Mouse (Mus musculus) spleen, postnatal 14 days (tissue): ENCODE measurements at regions not wholly inside any gene's neighbourhood (a gene's known extent, or its start where the extent isn't known, plus 50 kb on each side); places are given as distances from the start of the nearest gene placed in this dataset.

Experiments used
- DNase-seq, 2 experiments: peaks; one replicate each; pipeline ENCODE4 v3.0.0; 2021 to 2022; ENCODE audit warnings: low spot score in 2 of 2

DNA sequence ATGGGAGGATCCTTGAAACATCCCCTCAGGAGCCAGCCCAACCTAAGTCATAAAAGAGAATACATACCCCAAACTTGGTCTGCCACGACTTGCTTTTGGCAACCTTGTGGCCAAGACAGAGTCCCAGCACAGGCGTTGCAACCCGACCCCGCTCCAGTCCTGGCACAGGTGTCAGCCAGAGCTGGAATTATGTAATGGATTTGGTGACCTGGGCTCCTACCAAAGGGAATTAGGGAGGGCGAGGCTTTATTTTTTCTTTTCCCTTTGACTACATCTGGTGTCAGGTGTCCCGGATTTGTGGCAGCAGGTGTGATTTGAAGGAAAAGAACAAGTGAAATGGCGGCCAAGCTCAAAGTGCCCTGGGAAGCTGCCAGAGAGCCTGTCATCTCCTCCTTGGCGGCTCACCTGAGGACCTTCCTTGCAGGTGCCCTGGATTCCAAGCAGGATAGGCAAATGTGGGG, 212.9 kb downstream of the Mef2c start:
- DNase-seq: no peak

DNA sequence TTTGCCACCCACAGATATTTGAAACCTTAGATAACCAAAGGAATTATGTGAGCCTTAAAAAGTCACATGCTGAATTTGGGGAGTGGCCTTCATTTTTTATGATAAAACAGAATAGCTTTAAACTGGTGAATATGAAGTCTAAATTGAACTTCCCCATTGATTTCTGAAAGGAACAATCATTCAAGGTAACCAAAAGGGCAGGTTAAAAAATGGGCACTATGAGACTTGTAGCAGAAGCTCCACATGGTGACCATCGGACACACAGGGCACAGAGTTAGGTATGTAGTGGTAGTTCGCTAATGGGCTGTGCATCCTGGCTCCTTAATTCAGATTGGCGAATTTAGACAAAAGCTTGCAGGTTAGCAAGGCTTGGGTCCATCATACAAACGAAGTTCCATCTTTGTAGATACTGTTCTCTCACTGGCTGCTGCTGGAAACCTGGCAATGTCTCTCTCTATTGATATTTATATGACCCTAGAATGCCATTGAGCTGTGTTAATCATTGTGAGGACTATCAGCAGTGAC, 213.9 kb downstream of the Mef2c start:
- no peak for DNase-seq

- no peak for DNase-seq
These were observed 214.9 kb downstream of the Mef2c start for GRCm38 (mm10) chr13:83718431-83719410.

GRCm38 (mm10) chr13:83719635-83720291, 215.9 kb downstream of the Mef2c start:
- DNase-seq: no peak

- no peak for DNase-seq
These were observed 216.5 kb downstream of the Mef2c start for GRCm38 (mm10) chr13:83720352-83720751.

GRCm38 (mm10) chr13:83720883-83721371, 217.1 kb downstream of the Mef2c start:
- DNase-seq: no peak

GRCm38 (mm10) chr13:83721563-83721962, 217.7 kb downstream of the Mef2c start:
- DNase-seq: no peak

DNA sequence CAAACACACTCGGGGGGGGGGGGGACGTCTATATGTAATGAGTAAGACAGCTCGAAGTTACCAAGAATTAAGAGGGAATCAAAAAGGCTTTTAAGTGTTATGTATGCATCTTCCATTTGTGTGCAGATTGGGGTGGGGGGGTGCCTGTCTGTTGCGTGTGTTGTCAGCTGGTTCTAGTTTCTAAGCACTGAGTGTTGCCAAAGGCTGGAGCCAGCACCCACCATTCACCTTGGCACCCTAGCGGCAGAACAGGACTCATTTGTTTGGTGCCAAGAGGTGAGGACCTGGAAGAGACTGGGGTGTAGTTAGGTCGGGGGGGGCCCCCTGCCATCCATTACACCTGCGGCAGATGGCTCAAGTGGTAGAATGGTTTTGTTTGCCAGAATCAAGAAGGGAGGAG, 218.4 kb downstream of the Mef2c start:
- no peak for DNase-seq

- no peak for DNase-seq
These were observed 219.0 kb downstream of the Mef2c start for GRCm38 (mm10) chr13:83722791-83723190.

- no peak for DNase-seq
These were observed 219.6 kb downstream of the Mef2c start for GRCm38 (mm10) chr13:83723396-83723795.

GRCm38 (mm10) chr13:83724196-83724595, 220.4 kb downstream of the Mef2c start:
- DNase-seq: no peak

DNA sequence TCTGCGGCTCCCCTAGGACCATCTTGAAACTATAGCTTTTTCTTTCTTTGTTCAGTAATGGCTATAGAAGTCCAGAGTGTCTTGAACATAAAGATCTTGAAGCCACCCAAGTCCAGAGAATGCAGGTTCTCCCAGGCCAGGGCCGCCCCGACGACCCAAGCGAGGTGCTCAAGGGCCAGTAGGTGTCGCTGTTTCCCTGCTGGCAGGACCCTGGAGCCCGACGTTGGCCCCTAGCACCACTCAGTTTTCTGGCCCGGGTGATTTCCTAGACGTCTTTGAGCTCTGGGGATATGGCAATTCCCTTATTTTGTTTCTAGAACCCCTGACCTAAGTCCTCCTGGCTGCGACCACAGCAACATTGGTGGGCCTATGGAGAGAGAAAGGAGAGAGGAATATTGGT, 221.2 kb downstream of the Mef2c start:
- DNase-seq: peak in 1 of 2 experiments; percentile 40

DNA sequence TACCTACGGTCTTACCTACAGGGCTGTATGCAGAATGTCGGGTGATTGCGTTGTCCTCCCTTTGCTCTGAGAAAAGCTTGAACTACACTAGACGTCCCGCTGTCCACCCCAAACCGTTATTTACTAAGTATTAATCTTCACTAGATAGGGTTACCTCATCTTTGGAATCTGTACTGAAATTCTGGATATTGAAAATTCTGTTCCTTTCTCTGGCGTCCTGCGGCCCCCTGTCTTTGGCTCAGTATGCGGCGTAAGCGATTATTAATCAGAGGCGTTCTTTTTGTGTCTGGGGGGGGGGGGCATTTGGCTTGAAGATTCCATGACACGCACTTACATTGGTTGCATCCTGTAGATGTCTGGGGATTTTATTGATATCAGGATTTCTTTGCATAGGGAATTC, 222.0 kb downstream of the Mef2c start:
- no peak for DNase-seq

- no peak for DNase-seq
These were observed 222.6 kb downstream of the Mef2c start for GRCm38 (mm10) chr13:83726346-83726975.

GRCm38 (mm10) chr13:83727051-83727765, 223.4 kb downstream of the Mef2c start:
- no peak for DNase-seq

GRCm38 (mm10) chr13:83727766-83728395, 224.0 kb downstream of the Mef2c start:
- DNase-seq: no peak

- DNase-seq: no peak
These were observed 224.7 kb downstream of the Mef2c start for GRCm38 (mm10) chr13:83728421-83729010.

- no peak for DNase-seq
These were observed 225.6 kb downstream of the Mef2c start for GRCm38 (mm10) chr13:83729331-83730009.

DNA sequence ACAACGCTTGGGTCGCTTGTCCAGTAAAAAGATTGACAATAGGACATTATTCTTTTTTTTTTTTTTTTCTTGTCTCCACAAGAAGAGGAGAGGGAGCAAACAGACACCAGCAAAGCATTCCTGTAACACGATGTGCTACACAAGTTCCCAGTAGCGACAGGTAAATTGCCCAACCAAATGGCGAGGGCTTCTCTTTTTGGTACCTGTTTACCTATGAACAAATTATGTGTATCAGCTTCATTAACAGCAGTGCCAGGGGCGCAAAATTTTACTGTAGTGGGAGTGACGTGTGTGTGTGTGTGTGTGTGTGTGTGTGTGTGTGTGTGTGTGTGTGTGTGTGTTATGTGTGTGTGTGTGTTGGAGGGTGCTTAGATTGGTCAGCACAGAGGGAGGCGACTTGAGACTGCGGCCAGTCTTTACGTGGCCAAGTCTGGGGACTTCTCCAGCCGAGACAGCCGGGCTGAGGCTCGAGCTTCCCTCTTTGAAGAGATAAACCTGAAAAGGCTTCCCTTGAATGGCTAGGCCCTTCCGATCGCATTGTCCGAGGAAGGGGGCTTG, 226.4 kb downstream of the Mef2c start:
- DNase-seq: no peak
